Mouse (Mus musculus) lung, postnatal 0 days (tissue): ENCODE measurements around the gene Chil4.
"Not testable (repeated sequence)": the region's sequence is repeated elsewhere in the genome, so short reads cannot be mapped to it uniquely, and the experiment has no call there.

Source experiments
- CTCF ChIP-seq: IDR thresholded peaks from 2 replicates; pipeline ENCODE4 v1.5.1; 2016; ENCODE audit warnings: antibody characterized with exemption, mild to moderate bottlenecking
- EP300 ChIP-seq: IDR thresholded peaks from 2 replicates; pipeline ENCODE4 v1.6.1; 2016; ENCODE audit warnings: antibody characterized with exemption, mild to moderate bottlenecking, control low read depth

DNA sequence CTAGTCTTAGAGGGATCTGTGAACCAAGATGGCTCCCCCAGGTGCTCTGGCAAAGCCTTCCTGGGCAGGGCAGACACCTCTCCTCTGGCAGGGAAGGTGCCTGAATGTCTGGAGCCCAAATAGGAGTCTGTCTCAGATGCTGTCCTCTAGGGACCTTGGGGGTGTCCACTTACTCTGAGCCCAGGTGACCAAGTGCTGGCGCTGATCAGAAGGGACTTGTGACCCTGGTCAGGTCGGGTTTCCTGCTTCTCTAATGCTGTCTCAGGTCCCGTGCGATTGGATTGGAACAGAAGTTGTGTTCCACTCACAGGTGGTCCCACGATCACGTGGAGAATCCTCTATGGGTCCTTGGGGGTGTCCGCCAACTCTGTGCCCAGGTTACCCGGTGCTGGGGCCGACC, 28.1 kb upstream of the Chil4 start:
- TF ChIP-seq CTCF, EP300: not testable (repeated sequence)
